Mouse (Mus musculus) C2C12 (cell line): ENCODE measurements around the gene Sh3bgrl.
"Not testable (repeated sequence)": the region's sequence is repeated elsewhere in the genome, so short reads cannot be mapped to it uniquely, and the experiment has no call there.

Experiments used
- CEBPB ChIP-seq: IDR thresholded peaks from one replicate; pipeline ENCODE4 v1.6.1; 2011; ENCODE audit warnings: low read depth, mild to moderate bottlenecking, control low read depth, moderate library complexity
- CTCF ChIP-seq: IDR thresholded peaks from one replicate; pipeline ENCODE4 v1.5.1; 2011; ENCODE audit not compliant: control insufficient read depth, insufficient read depth, insufficient read length
- MAX ChIP-seq: IDR thresholded peaks from one replicate; pipeline ENCODE4 v1.6.1; 2011; ENCODE audit warnings: mild to moderate bottlenecking, control low read depth
- MYOD1 ChIP-seq: IDR thresholded peaks from one replicate; pipeline ENCODE4 v1.6.1; 2011; ENCODE audit warnings: low read depth; ENCODE audit not compliant: control insufficient read depth, insufficient read length
- USF1 ChIP-seq: IDR thresholded peaks from one replicate; pipeline ENCODE4 v1.6.1; 2011; ENCODE audit warnings: low read depth, mild to moderate bottlenecking, control low read depth, moderate library complexity

DNA sequence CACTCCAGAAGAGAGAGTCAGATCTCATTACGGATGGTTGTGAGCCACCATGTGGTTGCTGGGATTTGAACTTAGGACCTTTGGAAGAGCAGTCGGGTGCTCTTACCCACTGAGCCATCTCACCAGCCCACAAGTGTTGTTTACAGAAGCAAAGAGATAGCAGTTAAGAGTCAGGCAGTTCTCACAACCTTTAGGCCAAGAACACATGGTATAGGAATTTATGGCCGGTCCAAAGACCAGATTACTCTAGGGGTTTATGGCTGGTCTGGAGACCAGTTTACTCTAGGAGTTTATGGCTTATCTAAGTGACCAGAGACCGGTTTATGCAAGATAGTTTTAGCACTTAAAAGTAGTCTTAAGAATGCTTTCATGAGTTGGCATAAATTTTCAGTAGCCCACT lies 15.8 kb upstream of the Sh3bgrl start:
- not testable (repeated sequence) for TF ChIP-seq CTCF, USF1, MYOD1, CEBPB, MAX
